In the genomic region with DNA sequence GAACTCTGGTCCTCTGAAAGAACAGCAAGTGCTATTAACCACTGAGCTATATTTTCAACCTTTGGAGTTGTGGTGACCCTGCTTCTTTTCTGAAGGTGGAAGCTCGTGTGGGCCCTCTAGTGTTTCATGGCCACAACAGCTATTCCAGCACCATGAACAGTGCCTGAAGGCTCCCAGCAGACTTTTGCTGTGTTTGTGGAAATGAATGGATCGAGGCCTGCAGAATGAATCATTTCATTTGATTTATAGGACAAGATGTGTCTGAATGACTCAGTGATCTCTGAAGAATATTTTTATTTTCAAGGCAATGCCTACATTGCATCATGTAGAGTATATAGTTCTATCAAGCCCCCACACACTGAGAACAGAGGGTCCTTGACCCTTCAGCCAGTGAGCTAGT, we compare ENCODE assay signal across 10 mouse cellular contexts. TPM values are rescaled to one million over a fixed set of nuclear protein-coding genes. Genes with fewer than 3 reads are reported as not detected.
DNase-seq lines count a peak whose midpoint lies in the region; ATAC-seq and TF ChIP-seq lines count a peak whose summit lies in the region.
"Had no signal": no experiment of that assay in that cellular context is flagged by ENCODE, and none has a peak within 500 bp of the region (broad histone marks: within the 10 kb centered on the region; RNA-seq: fewer than 3 reads in every experiment).

No protein-coding gene starts in this region.

- no peaks in the 10 kb centered on the region for H3K36me3 ChIP-seq in stomach, postnatal 0 days (ENCODE audit: control insufficient read depth, insufficient read depth, low read length)

- WGBS in lung, adult 2 months = 37% methylated on average over 2 of the region's 2 CpGs
- WGBS in stomach, postnatal 0 days = 49% methylated on average over 2 of the region's 2 CpGs

- ATAC-seq in stomach, postnatal 0 days (ENCODE audit: low FRiP score, low TSS enrichment) = no peak
- ATAC-seq: inflammation-experienced regulatory T-cells, adult 6 months had no signal

- no peak overlapping the region for H3K9ac ChIP-seq in stomach, postnatal 0 days (ENCODE audit: low read length)
- H3K9ac ChIP-seq: midbrain, embryonic 12.5 days had no signal

- no peak for TF ChIP-seq EP300 in stomach, postnatal 0 days (optimal IDR thresholded peaks at IDR 0.05)

- no peak overlapping the region for H3K4me3 ChIP-seq in lung, adult 2 months (replicated peaks; ENCODE audit: extremely low read depth, low read depth, low read length)
- H3K4me3 ChIP-seq in stomach, postnatal 0 days (ENCODE audit: low read depth, low read length) = no peak overlapping the region
- H3K4me3 ChIP-seq: midbrain, embryonic 12.5 days had no signal

- no peak overlapping the region for H3K27ac ChIP-seq in stomach, postnatal 0 days (replicated peaks)
- H3K27ac ChIP-seq: midbrain, embryonic 12.5 days had no signal

- no peaks in the 10 kb centered on the region for H3K27me3 ChIP-seq in stomach, postnatal 0 days (ENCODE audit: control insufficient read depth, insufficient read depth, low read length)
- H3K27me3 ChIP-seq: midbrain, embryonic 12.5 days had no signal

- no peaks in the 10 kb centered on the region for H3K9me3 ChIP-seq in stomach, postnatal 0 days (ENCODE audit: control insufficient read depth, low read length)
- H3K9me3 ChIP-seq: midbrain, embryonic 12.5 days had no signal

- H3K4me2 ChIP-seq in stomach, postnatal 0 days (replicated peaks; ENCODE audit: low read depth) = no peak overlapping the region
- H3K4me2 ChIP-seq: midbrain, embryonic 12.5 days had no signal

- DNase-seq in cerebellum, adult 9-10 months = peak; percentile 29
- no peak for DNase-seq in cerebellum, adult 11-12 months
- DNase-seq in lung, adult 2 months = no peak
- no peak for DNase-seq in lung, postnatal 25 days (ENCODE audit: low spot score)
- DNase-seq in brain, adult 2 months (ENCODE audit: low read depth, low spot score) = peak; percentile 41
- DNase-seq in stomach, postnatal 0 days (ENCODE audit: low spot score) = peak; percentile 25
- no peak for DNase-seq in heart, adult 11 months
- DNase-seq in gastrocnemius, postnatal 36 days = no peak

- TF ChIP-seq POLR2A in lung, adult 2 months (IDR thresholded peaks at IDR 0.05; ENCODE audit: borderline replicate concordance, extremely low read depth, low read depth, low read length) = no peak

- H3K4me1 ChIP-seq in lung, adult 2 months (ENCODE audit: control insufficient read depth, insufficient read depth, low read length) = peaks cover 14% of the 10 kb centered on the region
- H3K4me1 ChIP-seq in stomach, postnatal 0 days (replicated peaks; ENCODE audit: control insufficient read depth, insufficient read depth) = 0 out of 2 replicates have a peak, but pooled peaks cover 3% of the 10 kb centered on the region

- intact Hi-C loops in gastrocnemius, postnatal 36 days (cut with DNase I) = no loop called here

- peak; percentile 40; the same call in 1 of the 2 replicates for TF ChIP-seq CTCF in lung, adult 2 months (IDR thresholded peaks at IDR 0.05; ENCODE audit: insufficient read depth, low read length)
- TF ChIP-seq CTCF in stomach, postnatal 0 days (IDR thresholded peaks at IDR 0.05; ENCODE audit: low read depth) = peak; percentile 61

RNA-seq across cellular contexts. Expression of a gene that starts 6.9 kb away (rescaled TPM):
- polyA plus RNA-seq in lung, adult 2 months (2012; rRNA removed) = 19.6 and 23.7 TPM in 2 replicates
- 11.6 and 12.4 TPM in 2 replicates for polyA plus RNA-seq in stomach, postnatal 0 days (2015; fragmentation: Nextera tagmentation; extraction: Ambion mirVana)
- 10 to 100 TPM; 20.8 to 22.5 TPM for total RNA-seq in gastrocnemius, postnatal 36 days (2021)

Comparison
In these comparisons a context has a peak if more than half of its experiments do, and no peak if none do; other contexts are left out.
1. DNase-seq: peak in cerebellum, adult 9-10 months (single experiment), brain, adult 2 months (single experiment) and stomach, postnatal 0 days (single experiment); none in cerebellum, adult 11-12 months (single experiment), lung, adult 2 months (single experiment), lung, postnatal 25 days (single experiment), heart, adult 11 months (single experiment) and gastrocnemius, postnatal 36 days (0 of 2).